Mouse (Mus musculus) heart, embryonic 10.5 days (tissue): ENCODE results near the gene Numb. TPM values are rescaled to one million over a fixed set of nuclear protein-coding genes. Genes with fewer than 3 reads are reported as not detected.
"Not testable (repeated sequence)": the region's sequence is repeated elsewhere in the genome, so short reads cannot be mapped to it uniquely, and the experiment has no call there.

Experiments used
- DNase-seq: peaks from one replicate; pipeline ENCODE4 v3.0.0-alpha.2; 2017; ENCODE audit warnings: low spot score
- H3K27ac ChIP-seq: fragments of 300-500 bp; sonication (generic); 2 replicates; pipeline ENCODE4 v1.5.1; 2016; ENCODE audit warnings: mild to moderate bottlenecking
- H3K27me3 ChIP-seq: fragments of 300-500 bp; sonication (generic); 2 replicates; pipeline ENCODE4 v1.6.1; 2016; ENCODE audit warnings: mild to moderate bottlenecking; ENCODE audit not compliant: poor library complexity, insufficient read depth, severe bottlenecking
- H3K36me3 ChIP-seq: fragments of 300-500 bp; sonication (generic); 2 replicates; pipeline ENCODE4 v1.6.1; 2016; ENCODE audit warnings: mild to moderate bottlenecking, moderate library complexity
- H3K4me1 ChIP-seq: fragments of 300-500 bp; sonication (generic); 2 replicates; pipeline ENCODE4 v1.6.1; 2016; ENCODE audit warnings: mild to moderate bottlenecking
- H3K4me3 ChIP-seq: fragments of 300-500 bp; sonication (generic); 2 replicates; pipeline ENCODE4 v1.5.1; 2016; ENCODE audit warnings: mild to moderate bottlenecking, moderate library complexity
- H3K9me3 ChIP-seq: fragments of 300-500 bp; sonication (generic); 2 replicates; pipeline ENCODE4 v1.6.1; 2016; ENCODE audit warnings: mild to moderate bottlenecking, moderate library complexity
- WGBS: fragments of 180-500 bp; shearing (Covaris S2); methylation state at CpG from one replicate; pipeline ENCODE4 v1.1.7; 2016; 5-methylcytosine and 5-hydroxymethylcytosine counted together
- polyA plus RNA-seq: library from polyadenylated mRNA; unstranded; fragments of >200 nt; fragmentation: Nextera tagmentation; extraction: Ambion mirVana; gene quantifications from 2 replicates; pipeline ENCODE4 v1.2.1, GENCODE M21; 2016

Numb gene
- polyA plus RNA-seq, 1 experiment from 2014 or later: 39.1 TPM

DNA sequence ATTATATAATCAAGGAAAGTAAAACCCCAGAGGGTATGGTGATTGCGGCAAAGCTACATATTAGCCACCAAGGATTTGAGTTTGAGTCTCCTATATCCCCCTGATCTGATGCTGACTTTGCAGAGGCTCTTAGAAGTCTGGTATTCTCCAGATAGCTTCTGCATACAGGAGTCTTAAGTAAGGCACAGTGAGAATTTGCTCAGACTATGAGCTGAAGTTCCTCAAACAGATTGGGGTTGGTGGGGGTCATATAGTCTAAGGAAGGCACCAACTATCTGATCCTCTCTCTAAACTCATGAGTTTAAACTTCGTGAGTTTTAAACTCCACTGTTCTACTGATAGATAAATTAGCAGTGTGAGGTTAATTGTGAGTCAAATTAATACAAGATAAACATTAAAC, 17.6 kb upstream of the Numb start:
- H3K4me1 ChIP-seq: peaks cover 4% of the 10 kb centered on the region; the same call in 1 of the 2 replicates
- WGBS: 70% methylated on average over 2 of the region's 2 CpGs
- H3K4me3 ChIP-seq: no peak overlapping the region
- H3K27ac ChIP-seq: no peak overlapping the region
- H3K36me3 ChIP-seq: no peaks in the 10 kb centered on the region
- no peak for DNase-seq
- H3K9me3 ChIP-seq: no peaks in the 10 kb centered on the region
- no peaks in the 10 kb centered on the region for H3K27me3 ChIP-seq

DNA sequence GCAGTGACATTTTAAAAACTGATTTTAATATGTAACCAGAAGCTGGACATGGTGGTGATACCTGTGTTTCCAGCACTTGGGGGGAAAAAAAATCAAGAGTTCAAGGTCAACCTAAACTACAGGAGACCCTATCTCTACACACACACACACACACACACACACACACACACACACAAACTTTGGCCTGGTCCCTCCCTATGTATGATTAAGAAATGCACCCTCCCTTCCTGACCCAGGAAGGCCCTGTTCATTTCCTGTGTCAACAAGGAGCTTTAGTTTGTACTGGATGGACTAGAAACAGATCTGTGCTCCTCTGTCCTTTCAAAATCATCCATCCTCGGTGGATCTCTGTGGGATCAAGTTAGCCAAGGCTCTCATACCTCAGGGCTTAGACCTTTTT, 16.9 kb upstream of the Numb start:
- H3K4me3 ChIP-seq, DNase-seq, H3K27me3 ChIP-seq, H3K9me3 ChIP-seq, H3K4me1 ChIP-seq, H3K36me3 ChIP-seq, H3K27ac ChIP-seq: not testable (repeated sequence)
- 37% methylated on average over 1 of the region's 1 CpGs for WGBS

DNA sequence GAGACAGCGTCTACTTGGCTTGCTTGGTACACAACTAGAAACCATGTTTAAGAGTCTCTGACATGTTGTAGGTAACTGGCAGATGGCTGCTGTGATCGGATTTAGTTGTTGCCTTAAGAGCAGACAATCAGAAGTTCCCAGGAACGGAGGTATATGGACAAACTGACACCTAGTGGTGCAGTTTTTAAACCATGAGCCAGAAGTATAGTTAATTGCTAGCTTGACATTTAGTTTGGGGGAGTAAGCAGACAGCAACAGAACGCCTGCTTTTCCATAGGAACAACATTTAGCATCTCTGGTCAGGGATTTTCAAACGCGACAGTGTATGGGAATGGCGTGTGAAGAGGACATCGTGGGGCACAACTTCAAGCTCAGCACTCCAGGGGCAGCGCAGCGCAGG, 15.9 kb upstream of the Numb start:
- no peaks in the 10 kb centered on the region for H3K27me3 ChIP-seq
- H3K36me3 ChIP-seq: no peaks in the 10 kb centered on the region
- no peak overlapping the region for H3K4me3 ChIP-seq
- peaks cover 4% of the 10 kb centered on the region; the same call in 1 of the 2 replicates for H3K4me1 ChIP-seq
- no peak overlapping the region for H3K27ac ChIP-seq
- DNase-seq: no peak
- 57% methylated on average over 10 of the region's 10 CpGs for WGBS
- H3K9me3 ChIP-seq: no peaks in the 10 kb centered on the region

DNA sequence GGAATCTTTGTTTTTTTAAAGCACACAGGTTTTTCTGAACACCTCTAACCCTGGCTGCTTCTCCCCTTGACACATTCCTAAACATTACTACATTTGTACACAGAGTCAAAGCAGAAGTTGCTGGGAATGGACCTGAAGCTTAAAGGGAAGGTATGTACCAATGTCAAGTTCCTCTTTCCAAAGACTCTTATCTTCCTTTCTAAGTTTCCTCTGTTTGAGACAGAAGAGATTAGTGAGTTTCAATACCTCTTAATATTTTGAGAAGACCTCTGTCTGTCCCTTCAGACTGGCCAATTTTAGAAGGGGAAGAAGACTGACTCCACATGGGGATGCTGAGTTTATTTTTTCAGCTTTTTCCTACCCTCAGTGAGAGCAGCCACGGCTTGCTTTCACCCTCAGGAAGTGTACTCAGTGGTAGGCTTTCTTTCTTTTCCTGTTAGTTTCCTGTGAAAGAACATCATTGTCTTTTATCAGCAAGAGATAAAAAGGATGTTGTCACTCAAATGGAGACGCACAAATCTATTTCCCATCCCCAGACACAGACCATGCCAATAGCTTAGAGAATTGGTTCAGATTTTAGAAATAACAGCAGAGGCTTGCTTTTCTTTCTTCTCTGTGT, 7.6 kb upstream of the Numb start:
- 12% methylated on average over 2 of the region's 2 CpGs for WGBS
- no peak overlapping the region for H3K4me3 ChIP-seq
- H3K36me3 ChIP-seq: no peaks in the 10 kb centered on the region
- no peaks in the 10 kb centered on the region for H3K27me3 ChIP-seq
- 0 out of 2 replicates have a peak overlapping the region, but pooled peaks have one; percentile 4 for H3K27ac ChIP-seq
- H3K4me1 ChIP-seq: peaks cover 40% of the 10 kb centered on the region
- H3K9me3 ChIP-seq: no peaks in the 10 kb centered on the region
- DNase-seq: no peak

DNA sequence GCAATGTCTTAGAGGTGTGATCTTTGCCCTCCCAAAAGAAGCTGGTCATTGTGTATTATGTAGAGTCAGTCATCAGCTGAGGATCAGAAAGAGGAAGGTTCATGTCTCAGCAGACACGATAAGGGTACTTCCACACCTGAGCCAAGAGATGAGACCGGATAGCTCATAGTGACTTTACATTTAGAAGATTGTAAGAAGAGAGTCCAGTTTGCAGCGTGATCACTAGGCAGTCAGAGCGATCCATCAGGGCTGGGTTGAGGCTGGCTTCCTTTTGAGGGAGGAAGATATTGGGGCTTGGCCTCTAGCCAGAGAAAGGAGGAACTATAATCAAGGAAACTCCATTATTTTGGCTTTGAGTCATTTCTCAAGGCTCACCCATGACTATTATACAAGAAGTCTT, 6.0 kb upstream of the Numb start:
- Histone ChIP-seq H3K27me3 (no peaks in the 10 kb centered on the region), H3K27ac (0 out of 2 replicates have a peak overlapping the region, but pooled peaks have one; percentile 16), H3K9me3 (no peaks in the 10 kb centered on the region), H3K36me3 (no peaks in the 10 kb centered on the region), H3K4me3 (no peak overlapping the region), H3K4me1 (peaks cover 54% of the 10 kb centered on the region)
- no peak for DNase-seq
- 74% methylated on average over 4 of the region's 4 CpGs for WGBS

- H3K4me1 ChIP-seq: peaks cover 54% of the 10 kb centered on the region
Observed at GRCm38 (mm10) chr12:83926061-83926460, 4.3 kb upstream of the Numb start.

GRCm38 (mm10) chr12:83925160-83925703, 3.5 kb upstream of the Numb start:
- Histone ChIP-seq H3K9me3 (no peaks in the 10 kb centered on the region), H3K4me3 (peak overlapping the region; percentile 38), H3K27ac (peak overlapping the region; percentile 89), H3K36me3 (no peaks in the 10 kb centered on the region), H3K4me1 (peaks cover 56% of the 10 kb centered on the region), H3K27me3 (no peaks in the 10 kb centered on the region)
- no peak for DNase-seq
- 32% methylated on average over 7 of the region's 7 CpGs for WGBS

More at GRCm38 (mm10) chr12:83926061-83926460, 4.3 kb upstream of the Numb start:
- Histone ChIP-seq H3K27me3 (no peaks in the 10 kb centered on the region), H3K36me3 (no peaks in the 10 kb centered on the region), H3K4me3 (no peak overlapping the region), H3K27ac (no peak overlapping the region), H3K9me3 (no peaks in the 10 kb centered on the region)
- DNase-seq: no peak
- 77% methylated on average over 2 of the region's 2 CpGs for WGBS

- H3K36me3 ChIP-seq: no peaks in the 10 kb centered on the region
- H3K9me3 ChIP-seq: no peaks in the 10 kb centered on the region
- H3K4me1 ChIP-seq: peaks cover 57% of the 10 kb centered on the region
- 29% methylated on average over 3 of the region's 3 CpGs for WGBS
- no peak overlapping the region for H3K4me3 ChIP-seq
- H3K27ac ChIP-seq: peak overlapping the region; percentile 89
- DNase-seq: peak; percentile 80
- H3K27me3 ChIP-seq: no peaks in the 10 kb centered on the region
Observed at GRCm38 (mm10) chr12:83924332-83924731, 2.6 kb upstream of the Numb start.

GRCm38 (mm10) chr12:83923486-83923859, 1.7 kb upstream of the Numb start:
- no peak for DNase-seq
- H3K36me3 ChIP-seq: no peaks in the 10 kb centered on the region
- peaks cover 52% of the 10 kb centered on the region for H3K4me1 ChIP-seq
- WGBS: 33% methylated on average over 1 of the region's 1 CpGs
- peak overlapping the region; percentile 97 for H3K27ac ChIP-seq
- H3K27me3 ChIP-seq: no peaks in the 10 kb centered on the region
- no peak overlapping the region for H3K4me3 ChIP-seq
- no peaks in the 10 kb centered on the region for H3K9me3 ChIP-seq

- WGBS: 43% methylated on average over 8 of the region's 8 CpGs
- no peaks in the 10 kb centered on the region for H3K27me3 ChIP-seq
- no peaks in the 10 kb centered on the region for H3K36me3 ChIP-seq
- peak overlapping the region; percentile 97 for H3K27ac ChIP-seq
- H3K4me3 ChIP-seq: peak overlapping the region; percentile 99
- no peaks in the 10 kb centered on the region for H3K9me3 ChIP-seq
- no peak for DNase-seq
- peaks cover 48% of the 10 kb centered on the region for H3K4me1 ChIP-seq
Observed at GRCm38 (mm10) chr12:83922724-83923485, 1.2 kb upstream of the Numb start.

DNA sequence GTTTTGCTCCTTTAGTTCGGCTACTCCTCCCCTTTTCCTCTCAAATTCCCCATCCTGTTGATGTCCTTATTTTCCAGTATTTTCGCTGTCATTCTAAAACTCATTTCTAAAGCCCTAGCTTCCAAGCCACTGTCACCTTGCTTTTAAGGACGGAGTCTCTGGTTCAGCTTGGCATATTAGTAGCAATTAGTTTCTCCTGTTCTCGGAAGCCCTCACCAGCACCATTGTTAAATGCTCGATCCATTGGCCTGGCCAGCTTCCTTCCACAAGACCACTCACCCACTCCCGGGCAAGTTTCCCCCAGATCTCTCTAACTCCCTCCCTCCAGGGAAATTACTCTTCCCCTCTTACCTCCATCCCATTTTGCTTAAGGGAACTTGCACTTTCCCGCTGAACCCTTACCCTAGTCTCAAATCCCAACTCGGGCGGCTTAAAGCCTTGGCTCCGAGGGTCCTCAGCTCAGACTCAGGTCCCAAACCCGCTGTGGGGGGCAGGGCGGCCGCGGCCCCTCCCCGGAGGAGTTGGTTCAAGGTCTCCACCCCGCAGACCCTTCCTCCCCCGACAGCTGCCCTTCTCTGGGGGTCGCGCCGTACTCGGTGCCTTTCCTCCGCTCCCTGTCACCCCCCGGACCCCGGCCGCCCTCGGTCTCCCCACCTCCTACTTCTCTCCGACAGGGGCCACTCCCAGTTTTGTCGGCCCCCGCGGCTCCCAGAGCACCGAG, 853 bp downstream of the Numb start:
- DNase-seq: no peak
- H3K27ac ChIP-seq: peak overlapping the region; percentile 97
- H3K4me1 ChIP-seq: peaks cover 33% of the 10 kb centered on the region
- no peaks in the 10 kb centered on the region for H3K9me3 ChIP-seq
- peaks cover 4% of the 10 kb centered on the region; the same call in 1 of the 2 replicates for H3K36me3 ChIP-seq
- H3K27me3 ChIP-seq: no peaks in the 10 kb centered on the region
- 1% methylated on average over 31 of the region's 31 CpGs for WGBS
- peak overlapping the region; percentile 99 for H3K4me3 ChIP-seq

- H3K9me3 ChIP-seq: no peaks in the 10 kb centered on the region
- 66% methylated on average over 9 of the region's 9 CpGs for WGBS
- peaks cover 24% of the 10 kb centered on the region; the same call in 1 of the 2 replicates for H3K36me3 ChIP-seq
- no peak overlapping the region for H3K27ac ChIP-seq
- no peaks in the 10 kb centered on the region for H3K27me3 ChIP-seq
- no peak overlapping the region for H3K4me3 ChIP-seq
- DNase-seq: no peak
- peaks cover 10% of the 10 kb centered on the region for H3K4me1 ChIP-seq
Observed at GRCm38 (mm10) chr12:83916884-83917283, 4.8 kb downstream of the Numb start.

GRCm38 (mm10) chr12:83914797-83915196, 6.9 kb downstream of the Numb start:
- peaks cover 9% of the 10 kb centered on the region; the same call in 1 of the 2 replicates for H3K4me1 ChIP-seq
- DNase-seq: no peak
- no peak overlapping the region for H3K4me3 ChIP-seq
- H3K27ac ChIP-seq: no peak overlapping the region
- H3K36me3 ChIP-seq: peaks cover 24% of the 10 kb centered on the region; the same call in 1 of the 2 replicates
- H3K27me3 ChIP-seq: no peaks in the 10 kb centered on the region
- WGBS: 85% methylated on average over 1 of the region's 1 CpGs
- no peaks in the 10 kb centered on the region for H3K9me3 ChIP-seq
